Mouse (Mus musculus) splenic B cell, adult 2 months (primary cell): Measurements from ENCODE around the gene Dapp1.
A peak's percentile ranks its signal among the peaks of the same experiment; 100 is the strongest.

Experiments
- DNase-seq: peaks from one replicate; pipeline ENCODE4 v3.0.0-alpha.2; 2011; ENCODE audit warnings: low read depth, low spot score
- H3K27me3 ChIP-seq: 2 replicates; pipeline ENCODE4 v1.6.1; 2012; ENCODE audit warnings: mild to moderate bottlenecking, low read length, moderate library complexity, mixed read lengths; ENCODE audit not compliant: control insufficient read depth, poor library complexity, insufficient read depth, severe bottlenecking
- H3K36me3 ChIP-seq: 2 replicates; pipeline ENCODE4 v1.6.1; 2012; ENCODE audit warnings: mild to moderate bottlenecking, low read length, moderate library complexity, mixed read lengths; ENCODE audit not compliant: control insufficient read depth, poor library complexity, insufficient read depth, severe bottlenecking

The Dapp1 gene

GRCm38 (mm10) chr3:138000062-138000723 lies 18.8 kb upstream of the Dapp1 start:
- no peaks in the 10 kb centered on the region for H3K36me3 ChIP-seq
- H3K27me3 ChIP-seq = no peaks in the 10 kb centered on the region
- no peak for DNase-seq

- DNase-seq = no peak
- no peaks in the 10 kb centered on the region for H3K27me3 ChIP-seq
- H3K36me3 ChIP-seq = no peaks in the 10 kb centered on the region
These were observed 18.0 kb upstream of the Dapp1 start for GRCm38 (mm10) chr3:137999224-137999790.

DNA sequence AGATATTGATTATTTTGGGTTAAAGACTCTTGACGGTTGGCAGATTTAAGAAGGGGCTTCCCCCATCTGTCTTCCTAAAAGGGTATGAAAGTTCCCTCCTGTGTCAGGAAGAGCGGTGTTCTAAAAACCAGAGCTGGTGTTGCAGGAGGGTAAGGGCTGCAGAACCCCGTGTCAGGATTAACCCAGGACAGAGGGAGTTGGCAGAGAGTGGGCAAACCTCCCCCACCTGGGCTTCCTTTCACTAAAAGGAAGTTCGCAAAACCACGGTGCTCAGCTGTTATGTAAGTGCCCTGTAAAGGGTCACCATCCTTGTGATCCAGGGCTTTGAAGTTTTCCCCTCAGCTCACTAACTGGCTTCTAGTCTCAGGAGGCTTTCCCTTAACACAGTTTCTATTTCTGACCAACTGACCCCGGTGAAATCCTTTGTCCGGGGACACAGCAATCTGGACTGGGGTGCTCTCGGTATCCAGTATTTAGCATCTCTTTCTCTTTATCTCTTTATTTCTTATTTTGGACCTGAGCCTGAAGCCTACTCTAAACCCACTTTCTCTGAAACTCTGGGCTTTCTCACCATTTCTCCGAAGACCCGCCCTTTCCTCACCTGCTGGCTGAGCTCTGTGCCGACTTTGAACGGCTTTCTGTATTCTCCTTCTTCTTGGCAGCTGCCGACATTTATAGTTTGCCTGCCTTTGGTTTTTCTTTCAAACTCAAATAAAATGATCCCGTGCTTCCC lies 17.3 kb upstream of the Dapp1 start:
- H3K36me3 ChIP-seq = no peaks in the 10 kb centered on the region
- no peaks in the 10 kb centered on the region for H3K27me3 ChIP-seq
- DNase-seq = peak; percentile 53

DNA sequence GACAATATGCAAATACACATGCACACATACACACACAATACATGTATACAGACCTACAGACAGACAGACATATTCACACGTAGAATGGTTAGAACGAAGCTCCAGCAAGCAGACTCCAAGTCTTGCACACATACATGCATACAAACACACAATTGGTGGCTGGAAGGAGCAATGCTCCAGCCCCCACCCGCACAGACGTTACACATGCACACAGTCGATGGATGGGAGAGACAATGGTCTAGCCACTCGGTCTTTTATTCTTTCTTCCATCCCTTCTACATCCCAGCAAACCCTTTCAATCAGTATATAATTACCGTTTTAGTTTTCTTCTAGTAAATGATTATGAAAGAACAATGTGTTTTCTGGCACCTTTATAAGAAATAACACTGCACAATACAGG lies 14.1 kb upstream of the Dapp1 start:
- DNase-seq = no peak
- Histone ChIP-seq H3K36me3 (no peaks in the 10 kb centered on the region), H3K27me3 (no peaks in the 10 kb centered on the region)

DNA sequence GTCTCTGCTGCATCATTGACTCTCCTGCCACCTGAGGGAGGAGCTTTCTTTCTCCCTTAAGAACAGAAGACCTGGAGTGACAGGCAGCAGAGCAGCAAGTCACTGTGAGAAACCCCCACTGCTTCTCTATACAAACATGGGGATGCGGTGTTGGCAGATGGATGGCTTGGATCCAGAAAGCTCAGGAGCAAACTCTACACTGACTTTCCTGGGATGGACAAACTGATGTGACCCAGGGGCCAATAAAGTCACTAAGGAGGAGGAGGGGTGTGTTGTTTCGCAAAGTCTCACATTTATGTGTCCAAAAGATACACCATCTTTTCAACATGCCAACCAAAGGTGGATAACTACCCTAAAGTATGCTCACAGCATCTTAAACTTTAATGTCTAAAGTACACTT lies 12.9 kb upstream of the Dapp1 start:
- no peaks in the 10 kb centered on the region for H3K36me3 ChIP-seq
- no peaks in the 10 kb centered on the region for H3K27me3 ChIP-seq
- no peak for DNase-seq

- Histone ChIP-seq H3K27me3 (no peaks in the 10 kb centered on the region), H3K36me3 (no peaks in the 10 kb centered on the region)
- peak; percentile 68 for DNase-seq
These were observed 11.0 kb upstream of the Dapp1 start for GRCm38 (mm10) chr3:137992366-137992765.

- peak; percentile 95 for DNase-seq
- Histone ChIP-seq H3K36me3 (no peaks in the 10 kb centered on the region), H3K27me3 (no peaks in the 10 kb centered on the region)
These were observed 9.8 kb upstream of the Dapp1 start for GRCm38 (mm10) chr3:137991183-137991582.

- H3K27me3 ChIP-seq = no peaks in the 10 kb centered on the region
- no peaks in the 10 kb centered on the region for H3K36me3 ChIP-seq
- no peak for DNase-seq
These were observed 8.1 kb upstream of the Dapp1 start for GRCm38 (mm10) chr3:137989405-137989804.

GRCm38 (mm10) chr3:137980435-137981381 lies 637 bp downstream of the Dapp1 start:
- DNase-seq = peak; percentile 68
- peaks cover 3% of the 10 kb centered on the region; the same call in 1 of the 2 replicates for H3K36me3 ChIP-seq

DNA sequence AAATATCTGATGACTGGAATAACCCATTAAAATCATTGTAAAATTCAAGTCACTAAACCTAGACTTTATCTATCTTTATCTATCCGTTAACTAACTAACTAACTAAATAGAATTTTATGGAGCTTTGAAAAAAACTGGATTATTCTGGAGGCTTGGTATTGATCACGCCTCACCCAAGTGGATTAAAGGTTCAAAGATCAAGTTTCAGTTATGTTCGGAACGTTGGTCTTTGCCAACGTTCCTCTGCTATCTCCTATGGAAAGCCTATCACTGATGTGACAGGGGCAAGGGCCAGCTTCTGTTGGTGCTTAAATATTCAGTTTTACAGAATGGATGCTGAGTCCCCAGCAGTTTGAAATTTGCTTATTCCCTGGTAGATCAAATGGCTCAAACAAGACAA lies 3.1 kb downstream of the Dapp1 start:
- H3K27me3 ChIP-seq = no peaks in the 10 kb centered on the region
- DNase-seq = no peak

More at GRCm38 (mm10) chr3:137980435-137981381, 637 bp downstream of the Dapp1 start:
- H3K27me3 ChIP-seq = no peaks in the 10 kb centered on the region

DNA sequence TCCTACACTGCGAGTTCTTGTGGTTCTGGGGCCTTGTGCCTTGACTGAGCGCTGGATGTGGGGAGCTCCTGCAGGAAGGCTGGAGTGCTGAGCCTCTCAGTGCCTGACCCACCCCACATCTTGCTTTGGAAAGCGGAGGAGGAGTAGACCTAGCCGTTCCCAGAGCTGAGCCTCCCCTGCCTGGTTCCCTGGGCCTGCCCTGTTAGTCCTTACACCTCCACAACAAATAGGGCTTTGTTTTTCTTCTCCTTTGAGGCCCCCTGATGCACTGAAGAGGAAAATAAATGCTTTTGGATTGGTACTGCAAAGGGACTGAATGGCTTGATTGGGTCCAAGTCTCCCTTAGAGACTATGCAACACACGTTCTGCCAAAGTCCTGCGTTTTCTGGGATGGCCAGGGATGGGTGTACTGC lies 3.7 kb downstream of the Dapp1 start:
- Histone ChIP-seq H3K27me3 (no peaks in the 10 kb centered on the region), H3K36me3 (peaks cover 7% of the 10 kb centered on the region; the same call in 1 of the 2 replicates)
- DNase-seq = no peak

More for the DNA sequence above, 3.1 kb downstream of the Dapp1 start:
- peaks cover 7% of the 10 kb centered on the region; the same call in 1 of the 2 replicates for H3K36me3 ChIP-seq

GRCm38 (mm10) chr3:137976943-137977628 lies 4.3 kb downstream of the Dapp1 start:
- H3K27me3 ChIP-seq = no peaks in the 10 kb centered on the region
- DNase-seq = no peak
- peaks cover 7% of the 10 kb centered on the region; the same call in 1 of the 2 replicates for H3K36me3 ChIP-seq

DNA sequence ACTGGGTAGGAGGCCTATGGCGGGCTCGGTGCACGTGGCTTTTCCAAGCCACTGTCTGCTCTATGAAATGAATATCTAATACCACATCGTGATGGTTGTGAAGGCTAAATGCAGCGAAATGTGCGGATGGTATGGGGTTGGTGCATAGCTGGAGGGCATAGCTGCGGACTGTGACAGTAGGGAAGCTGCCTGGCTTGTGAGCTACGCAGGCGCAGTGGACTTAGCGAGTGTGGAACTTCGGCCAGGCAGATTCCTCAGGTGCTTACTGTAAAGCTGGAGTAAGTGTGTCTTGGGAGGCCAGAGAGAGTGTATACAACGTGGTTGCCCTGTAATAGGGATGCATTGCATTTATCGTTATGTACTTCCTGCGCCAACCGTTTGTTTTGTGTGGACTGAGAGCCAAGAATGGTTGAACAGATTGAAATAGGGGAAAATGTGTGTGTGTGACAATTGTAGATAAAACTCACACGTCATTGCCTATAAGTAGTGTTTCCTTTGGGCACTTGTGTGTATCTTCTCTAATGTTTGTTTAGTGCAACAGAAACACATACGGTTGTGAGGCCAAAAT lies 5.4 kb downstream of the Dapp1 start:
- DNase-seq = no peak
- Histone ChIP-seq H3K27me3 (no peaks in the 10 kb centered on the region), H3K36me3 (peaks cover 7% of the 10 kb centered on the region; the same call in 1 of the 2 replicates)
